In genomic region chr3:86224564-86225421, GRCm38 (mm10) we compare ENCODE assay signal across 8 mouse cellular contexts. TPM values are rescaled to one million over a fixed set of nuclear protein-coding genes. Genes with fewer than 3 reads are reported as not detected.
DNase-seq lines count a peak whose midpoint lies in the region; ATAC-seq and TF ChIP-seq lines count a peak whose summit lies in the region.

Gene Lrba, plus strand, starts transcription at chr3:86224680.

- H3K27me3 ChIP-seq in heart, embryonic 13.5 days (replicated peaks) = peaks cover 8% of the 10 kb centered on the region
- no peaks in the 10 kb centered on the region for H3K27me3 ChIP-seq in liver, embryonic 14.5 days (ENCODE audit: control insufficient read depth, insufficient read depth, low read length)
- H3K27me3 ChIP-seq in neural tube, embryonic 11.5 days (ENCODE audit: control insufficient read depth, insufficient read depth, low read length) = no peaks in the 10 kb centered on the region
- H3K27me3 ChIP-seq in stomach, embryonic 16.5 days (ENCODE audit: control insufficient read depth, insufficient read depth, low read length) = no peaks in the 10 kb centered on the region

- H3K9ac ChIP-seq in heart, embryonic 13.5 days = peak within 1 kb of the TSS; percentile 94
- peak within 1 kb of the TSS; percentile 97 for H3K9ac ChIP-seq in liver, embryonic 14.5 days (replicated peaks)
- H3K9ac ChIP-seq in neural tube, embryonic 11.5 days (ENCODE audit: low read length) = peak within 1 kb of the TSS; percentile 86
- peak within 1 kb of the TSS; percentile 95 for H3K9ac ChIP-seq in stomach, embryonic 16.5 days (ENCODE audit: low read length)

- H3K4me2 ChIP-seq in heart, embryonic 13.5 days = peak within 1 kb of the TSS; percentile 87
- peak within 1 kb of the TSS; percentile 99 for H3K4me2 ChIP-seq in liver, embryonic 14.5 days (ENCODE audit: low read depth)
- H3K4me2 ChIP-seq in neural tube, embryonic 11.5 days (ENCODE audit: low read depth) = peak within 1 kb of the TSS; percentile 60
- peak within 1 kb of the TSS; percentile 83 for H3K4me2 ChIP-seq in stomach, embryonic 16.5 days (ENCODE audit: low read depth, low read length)

- H3K4me1 ChIP-seq in heart, embryonic 13.5 days = peaks cover 11% of the 10 kb centered on the region
- H3K4me1 ChIP-seq in liver, embryonic 14.5 days (replicated peaks; ENCODE audit: control insufficient read depth in 2 of 2, insufficient read depth in 2 of 2, low read length in 1 of 2) = peaks cover 0 to 6% of the 10 kb centered on the region in 2 experiments; a peak in 1 of 4 replicates
- 0 out of 2 replicates have a peak, but pooled peaks cover 3% of the 10 kb centered on the region for H3K4me1 ChIP-seq in neural tube, embryonic 11.5 days (ENCODE audit: control insufficient read depth, insufficient read depth, low read length)
- H3K4me1 ChIP-seq in stomach, embryonic 16.5 days (ENCODE audit: control insufficient read depth, insufficient read depth, low read length) = peaks cover 2% of the 10 kb centered on the region; the same call in 1 of the 2 replicates

- no peak for TF ChIP-seq EP300 in liver, embryonic 14.5 days (IDR thresholded peaks at IDR 0.05; ENCODE audit: low read depth)

- H3K9me3 ChIP-seq in heart, embryonic 13.5 days = no peaks in the 10 kb centered on the region
- H3K9me3 ChIP-seq in liver, embryonic 14.5 days (ENCODE audit: control insufficient read depth, low read length) = no peaks in the 10 kb centered on the region
- no peaks in the 10 kb centered on the region for H3K9me3 ChIP-seq in neural tube, embryonic 11.5 days (ENCODE audit: control insufficient read depth, low read length)
- H3K9me3 ChIP-seq in stomach, embryonic 16.5 days (replicated peaks; ENCODE audit: control insufficient read depth, low read length) = no peaks in the 10 kb centered on the region

- WGBS in heart, embryonic 13.5 days = 1% methylated on average over 50 of the region's 55 CpGs
- WGBS in liver, embryonic 14.5 days (ENCODE audit: insufficient replicate concordance) = under 1% methylated on average over 49 of the region's 55 CpGs
- WGBS in neural tube, embryonic 11.5 days = under 1% methylated on average over 47 of the region's 55 CpGs
- under 1% methylated on average over 55 of the region's 55 CpGs for WGBS in stomach, embryonic 16.5 days

- peak; percentile 84 for ATAC-seq in erythroid progenitor cell, adult 5-6 weeks (replicated peaks; ENCODE audit: low FRiP score, poor library complexity, severe bottlenecking)
- ATAC-seq in heart, embryonic 13.5 days (ENCODE audit: extremely low read depth, insufficient number of reproducible peaks, low FRiP score, low TSS enrichment) = peak; percentile 72
- ATAC-seq in liver, embryonic 14.5 days (ENCODE audit: insufficient read depth) = peak; percentile 86
- ATAC-seq in neural tube, embryonic 11.5 days (ENCODE audit: insufficient read depth, low FRiP score, low TSS enrichment) = peak; percentile 76
- peak; percentile 90 for ATAC-seq in stomach, embryonic 16.5 days (ENCODE audit: insufficient read depth, low FRiP score)

- DNase-seq in CD4-positive helper T cell, adult 2 months (ENCODE audit: low read depth, low spot score) = peak; percentile 90
- peak; percentile 84 for DNase-seq in brain, adult 2 months (ENCODE audit: low read depth, low spot score)
- DNase-seq in kidney, postnatal 10 days = peak; percentile 88
- peak; percentile 67 to 70 (median 68) for DNase-seq in liver, embryonic 14.5 days (ENCODE audit: low read depth in 3 of 3, low spot score in 3 of 3)
- DNase-seq in neural tube, embryonic 11.5 days (ENCODE audit: low spot score) = peak; percentile 71

- no peak for TF ChIP-seq CTCF in liver, embryonic 14.5 days (IDR thresholded peaks at IDR 0.05; ENCODE audit: low read depth)

- H3K4me3 ChIP-seq in heart, embryonic 13.5 days = peak within 1 kb of the TSS; percentile 95
- peak within 1 kb of the TSS; percentile 90 to 93 for H3K4me3 ChIP-seq in liver, embryonic 14.5 days (ENCODE audit: insufficient read depth in 1 of 2, low read depth in 2 of 2, low read length in 2 of 2)
- peak within 1 kb of the TSS; percentile 89 for H3K4me3 ChIP-seq in neural tube, embryonic 11.5 days (ENCODE audit: low read depth, low read length)
- H3K4me3 ChIP-seq in stomach, embryonic 16.5 days (replicated peaks; ENCODE audit: low read length) = peak within 1 kb of the TSS; percentile 90

- H3K36me3 ChIP-seq in heart, embryonic 13.5 days = peaks cover 5% of the 10 kb centered on the region; the same call in 1 of the 2 replicates
- H3K36me3 ChIP-seq in liver, embryonic 14.5 days (replicated peaks; ENCODE audit: control insufficient read depth, insufficient read depth, low read depth) = no peaks in the 10 kb centered on the region
- no peaks in the 10 kb centered on the region for H3K36me3 ChIP-seq in neural tube, embryonic 11.5 days (ENCODE audit: control insufficient read depth, insufficient read depth, low read length)
- H3K36me3 ChIP-seq in stomach, embryonic 16.5 days (ENCODE audit: control insufficient read depth, insufficient read depth, low read length) = no peaks in the 10 kb centered on the region

- peak within 1 kb of the TSS; percentile 87 for H3K27ac ChIP-seq in heart, embryonic 13.5 days (replicated peaks)
- H3K27ac ChIP-seq in liver, embryonic 14.5 days = peak within 1 kb of the TSS; percentile 84
- peak within 1 kb of the TSS; percentile 73 for H3K27ac ChIP-seq in neural tube, embryonic 11.5 days (ENCODE audit: low read depth, low read length)
- H3K27ac ChIP-seq in stomach, embryonic 16.5 days (ENCODE audit: low read length) = peak within 1 kb of the TSS; percentile 98

RNA-seq across cellular contexts. Expression of gene Lrba, which starts in this region (rescaled TPM):
- total RNA-seq in erythroid progenitor cell, adult 5-6 weeks (2015; ENCODE audit: low replicate concordance) = 37.1 and 50.7 TPM in 2 replicates
- total RNA-seq in erythroid progenitor cell, adult 5-6 weeks (2017; ENCODE audit: low replicate concordance) = 53.0 and 92.4 TPM in 2 replicates
- 1.5 TPM in 2 replicates for polyA plus RNA-seq in heart, embryonic 13.5 days (2015; fragmentation: Nextera tagmentation; extraction: Ambion mirVana)
- 3.9 and 4.4 TPM in 2 replicates for polyA plus RNA-seq in liver, embryonic 14.5 days (2012; rRNA removed)
- 3.7 and 4.9 TPM in 2 replicates for polyA plus RNA-seq in liver, embryonic 14.5 days (2014; fragmentation: Nextera tagmentation; extraction: Ambion mirVana)
- polyA plus RNA-seq in neural tube, embryonic 11.5 days (2014; fragmentation: Nextera tagmentation; extraction: Ambion mirVana) = 4.5 and 5.7 TPM in 2 replicates
- 3.5 and 3.8 TPM in 2 replicates for polyA plus RNA-seq in stomach, embryonic 16.5 days (2015; fragmentation: Nextera tagmentation; extraction: Ambion mirVana)

Comparison
In these comparisons a context has a peak if more than half of its experiments do, and no peak if none do; other contexts are left out.
1. Peak in every context shown above with its lines: DNase-seq, ATAC-seq, H3K4me3 ChIP-seq and H3K27ac ChIP-seq.